Mouse (Mus musculus) embryonic fibroblast, embryonic 13.5 days (primary cell): ENCODE measurements around the gene Ranbp2.

Source experiments
- CTCF ChIP-seq: IDR thresholded peaks from 2 replicates; pipeline ENCODE4 v1.5.1; 2011; ENCODE audit warnings: mild to moderate bottlenecking, control low read depth, low read length, moderate library complexity, borderline replicate concordance; ENCODE audit not compliant: insufficient read depth
- POLR2A ChIP-seq: IDR thresholded peaks from 2 replicates; pipeline ENCODE4 v1.6.1; 2011; ENCODE audit warnings: low read depth, mild to moderate bottlenecking, control low read depth, low read length, moderate library complexity

DNA sequence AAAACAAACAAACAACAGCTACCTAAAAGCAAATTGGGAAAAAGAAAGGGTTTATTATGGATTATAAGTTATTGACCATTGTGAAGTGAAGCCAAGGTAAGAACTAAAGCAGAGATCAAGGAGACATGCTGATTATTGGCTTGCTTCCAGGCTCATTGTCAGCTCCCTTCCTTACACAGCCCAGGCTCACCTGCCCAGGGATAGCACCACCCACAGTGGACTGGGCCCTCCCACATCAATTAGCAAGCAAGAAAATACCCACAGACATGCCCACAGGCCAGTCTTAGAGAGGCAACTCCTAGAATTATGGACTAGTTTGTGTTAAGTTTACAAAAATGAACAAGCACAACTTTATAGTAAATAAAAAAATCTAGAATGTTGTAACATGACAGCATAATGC is 33.9 kb upstream of the Ranbp2 start:
- TF ChIP-seq POLR2A (no peak), CTCF (no peak)
